ENCODE assay signal across 9 mouse cellular contexts in the genomic region with DNA sequence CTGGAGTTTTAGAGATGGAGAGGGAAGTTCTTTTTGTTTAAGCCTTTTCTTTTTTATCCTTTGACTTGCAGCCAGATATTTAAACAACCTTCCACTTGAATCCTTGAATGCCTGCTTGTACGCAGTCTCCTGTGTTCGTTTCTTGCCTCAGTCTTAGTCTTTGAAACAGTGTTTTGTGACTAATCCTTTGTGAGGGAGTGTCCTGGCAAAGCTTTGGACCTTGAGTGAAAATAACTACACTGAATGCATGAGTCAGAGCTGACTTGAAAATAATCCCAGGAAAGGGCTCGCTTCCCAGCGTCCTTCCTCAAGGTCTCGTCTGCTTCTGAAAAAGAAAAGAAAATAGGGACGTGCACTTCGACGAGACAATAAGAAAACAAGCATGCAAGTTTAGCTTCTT. TPM values are rescaled to one million over a fixed set of nuclear protein-coding genes. Genes with fewer than 3 reads are reported as not detected.
DNase-seq lines count a peak whose midpoint lies in the region; ATAC-seq and TF ChIP-seq lines count a peak whose summit lies in the region.
"Had no signal": no experiment of that assay in that cellular context is flagged by ENCODE, and none has a peak within 500 bp of the region (broad histone marks: within the 10 kb centered on the region; RNA-seq: fewer than 3 reads in every experiment).

No protein-coding gene starts in this region.

- H3K4me2 ChIP-seq in heart, postnatal 0 days (ENCODE audit: low read depth, low read length): peak overlapping the region; percentile 28
- no peak overlapping the region for H3K4me2 ChIP-seq in kidney, embryonic 15.5 days

- TF ChIP-seq EP300 in heart, postnatal 0 days (IDR thresholded peaks at IDR 0.05; ENCODE audit: low read depth): no peak

- H3K27ac ChIP-seq in gastrocnemius, adult 2 months: peak overlapping the region; percentile 75
- peak overlapping the region; percentile 83 for H3K27ac ChIP-seq in testis, adult 2 months (ENCODE audit: control insufficient read depth, insufficient read depth, low read depth, low read length)
- peak overlapping the region; percentile 57 for H3K27ac ChIP-seq in heart, postnatal 0 days (ENCODE audit: low read depth)
- H3K27ac ChIP-seq in kidney, embryonic 15.5 days: no peak overlapping the region

- H3K4me1 ChIP-seq in testis, adult 2 months (ENCODE audit: control insufficient read depth, insufficient read depth, low read length): no peaks in the 10 kb centered on the region
- no peaks in the 10 kb centered on the region for H3K4me1 ChIP-seq in heart, postnatal 0 days (ENCODE audit: control insufficient read depth, insufficient read depth)
- no peaks in the 10 kb centered on the region for H3K4me1 ChIP-seq in kidney, embryonic 15.5 days

- H3K4me3 ChIP-seq in gastrocnemius, adult 2 months: peak overlapping the region; percentile 50
- H3K4me3 ChIP-seq in testis, adult 2 months (ENCODE audit: control insufficient read depth, low read depth, low read length): no peak overlapping the region
- H3K4me3 ChIP-seq in heart, postnatal 0 days (ENCODE audit: low read depth, low read length): no peak overlapping the region
- H3K4me3 ChIP-seq in kidney, embryonic 15.5 days (replicated peaks): no peak overlapping the region

- peaks cover 2% of the 10 kb centered on the region for H3K36me3 ChIP-seq in testis, adult 2 months (ENCODE audit: control insufficient read depth, insufficient read depth, low read length)
- H3K36me3 ChIP-seq in heart, postnatal 0 days (replicated peaks; ENCODE audit: control insufficient read depth, insufficient read depth, low read length): peaks cover 69% of the 10 kb centered on the region
- peaks cover 80% of the 10 kb centered on the region for H3K36me3 ChIP-seq in kidney, embryonic 15.5 days

- peak; percentile 47 for DNase-seq in gastrocnemius, adult 2 months
- no peak for DNase-seq in gastrocnemius, adult 8-10 months (ENCODE audit: low spot score in 2 of 2)
- DNase-seq in testis, postnatal 10 days (ENCODE audit: low spot score): no peak
- DNase-seq in heart, postnatal 0 days (ENCODE audit: low spot score): peak; percentile 34
- DNase-seq in telencephalon, adult 2 months (ENCODE audit: low read depth, low spot score): peak; percentile 83
- DNase-seq in thymus, postnatal 4 days: no peak

- intact Hi-C loops in gastrocnemius, adult 2 months (cut with DNase I): loop anchor here (5.0 to 10.0 kb wide), 2 partner anchors 398 to 675 kb away; a partner anchor contains a TSS

- 52% methylated on average over 8 of the region's 8 CpGs for WGBS in heart, postnatal 0 days
- 83% methylated on average over 8 of the region's 8 CpGs for WGBS in kidney, embryonic 15.5 days

- H3K27me3 ChIP-seq in testis, adult 2 months (ENCODE audit: control insufficient read depth, insufficient read depth, low read length): no peaks in the 10 kb centered on the region
- no peaks in the 10 kb centered on the region for H3K27me3 ChIP-seq in heart, postnatal 0 days (ENCODE audit: control insufficient read depth, insufficient read depth, low read length)
- H3K27me3 ChIP-seq in kidney, embryonic 15.5 days: no peaks in the 10 kb centered on the region

- TF ChIP-seq CTCF in gastrocnemius, adult 2 months (IDR thresholded peaks at IDR 0.05): no peak
- TF ChIP-seq CTCF in testis, adult 2 months (IDR thresholded peaks at IDR 0.05; ENCODE audit: control insufficient read depth, insufficient read depth, insufficient replicate concordance, low read depth, low read length): no peak
- TF ChIP-seq CTCF in heart, postnatal 0 days (IDR thresholded peaks at IDR 0.05; ENCODE audit: low read depth): no peak

- H3K9ac ChIP-seq in heart, postnatal 0 days (replicated peaks; ENCODE audit: low read depth, low read length): no peak overlapping the region
- no peak overlapping the region for H3K9ac ChIP-seq in kidney, embryonic 15.5 days

- no peaks in the 10 kb centered on the region for H3K9me3 ChIP-seq in heart, postnatal 0 days (replicated peaks; ENCODE audit: control insufficient read depth, low read length)
- no peaks in the 10 kb centered on the region for H3K9me3 ChIP-seq in kidney, embryonic 15.5 days (replicated peaks)

- TF ChIP-seq POLR2A in testis, adult 2 months (IDR thresholded peaks at IDR 0.05; ENCODE audit: control insufficient read depth, low read depth, low read length): no peak

- peak; percentile 53 for ATAC-seq in heart, postnatal 0 days (ENCODE audit: insufficient read depth, low read depth)
- no peak for ATAC-seq in kidney, embryonic 15.5 days (replicated peaks; ENCODE audit: low FRiP score)

RNA-seq across cellular contexts. Expression of a gene that starts 11.1 kb away (rescaled TPM):
- total RNA-seq in gastrocnemius, adult 2 months (2021): 10 to 100 TPM; 11.6 to 12.0 TPM
- total RNA-seq in gastrocnemius, adult 8-10 months (2022): 10 to 100 TPM in 3 of 4 experiments, 1 to 10 TPM in 1; 9.5 to 12.7 (median 11.3) TPM
- 14.9 and 20.3 TPM in 2 replicates for polyA plus RNA-seq in testis, adult 2 months (2012; rRNA removed)
- total RNA-seq in heart, postnatal 0 days (2014; rRNA removed; ENCODE audit: low replicate concordance): 13.0 and 23.5 TPM in 2 replicates
- 12.9 and 13.6 TPM in 2 replicates for polyA plus RNA-seq in heart, postnatal 0 days (2015; fragmentation: Nextera tagmentation; extraction: Ambion mirVana)
- 33.0 and 33.3 TPM in 2 replicates for polyA plus RNA-seq in kidney, embryonic 15.5 days (2015; fragmentation: Nextera tagmentation; extraction: Ambion mirVana)

RNA-seq across cellular contexts. Expression of a gene that starts 48.3 kb away (rescaled TPM):
- total RNA-seq in gastrocnemius, adult 2 months (2021): 1 to 10 TPM; 1.1 to 1.4 TPM
- total RNA-seq in gastrocnemius, adult 8-10 months (2022): under 1 TPM; 0.61 to 0.94 (median 0.86) TPM
- 3.8 and 4.4 TPM in 2 replicates for polyA plus RNA-seq in testis, adult 2 months (2012; rRNA removed)
- total RNA-seq in heart, postnatal 0 days (2014; rRNA removed; ENCODE audit: low replicate concordance): 1.9 and 4.7 TPM in 2 replicates
- polyA plus RNA-seq in heart, postnatal 0 days (2015; fragmentation: Nextera tagmentation; extraction: Ambion mirVana): 2.0 TPM in 2 replicates
- polyA plus RNA-seq in kidney, embryonic 15.5 days (2015; fragmentation: Nextera tagmentation; extraction: Ambion mirVana): 7.3 TPM in 2 replicates

RNA-seq across cellular contexts. Expression of a gene that starts 56.3 kb away (rescaled TPM):
- not detected for total RNA-seq in gastrocnemius, adult 2 months (2021)
- total RNA-seq in gastrocnemius, adult 8-10 months (2022): not detected
- not detected in 2 replicates for polyA plus RNA-seq in testis, adult 2 months (2012; rRNA removed)
- not detected in 2 replicates for total RNA-seq in heart, postnatal 0 days (2014; rRNA removed; ENCODE audit: low replicate concordance)
- polyA plus RNA-seq in heart, postnatal 0 days (2015; fragmentation: Nextera tagmentation; extraction: Ambion mirVana): not detected in 2 replicates
- not detected in 2 replicates for polyA plus RNA-seq in kidney, embryonic 15.5 days (2015; fragmentation: Nextera tagmentation; extraction: Ambion mirVana)
- total RNA-seq: layer of hippocampus, postnatal 25 days had no signal

Comparison
In these comparisons a context has a peak if more than half of its experiments do, and no peak if none do; other contexts are left out.
1. DNase-seq: peak in gastrocnemius, adult 2 months (single experiment), heart, postnatal 0 days (single experiment) and telencephalon, adult 2 months (single experiment); none in gastrocnemius, adult 8-10 months (0 of 2), testis, postnatal 10 days (single experiment) and thymus, postnatal 4 days (single experiment).